Mouse (Mus musculus): ENCODE results near the gene Cdk15.

Cdk15 gene

GRCm38 (mm10) chr1:59272189-59272588 lies 15.5 kb downstream of the Cdk15 start:
- no peak for DNase-seq (ENCODE audit: low spot score in 2 of 2)

- DNase-seq (ENCODE audit: low spot score in 2 of 2) = no peak
Observed at GRCm38 (mm10) chr1:59285880-59286279, 29.2 kb downstream of the Cdk15 start.

DNA sequence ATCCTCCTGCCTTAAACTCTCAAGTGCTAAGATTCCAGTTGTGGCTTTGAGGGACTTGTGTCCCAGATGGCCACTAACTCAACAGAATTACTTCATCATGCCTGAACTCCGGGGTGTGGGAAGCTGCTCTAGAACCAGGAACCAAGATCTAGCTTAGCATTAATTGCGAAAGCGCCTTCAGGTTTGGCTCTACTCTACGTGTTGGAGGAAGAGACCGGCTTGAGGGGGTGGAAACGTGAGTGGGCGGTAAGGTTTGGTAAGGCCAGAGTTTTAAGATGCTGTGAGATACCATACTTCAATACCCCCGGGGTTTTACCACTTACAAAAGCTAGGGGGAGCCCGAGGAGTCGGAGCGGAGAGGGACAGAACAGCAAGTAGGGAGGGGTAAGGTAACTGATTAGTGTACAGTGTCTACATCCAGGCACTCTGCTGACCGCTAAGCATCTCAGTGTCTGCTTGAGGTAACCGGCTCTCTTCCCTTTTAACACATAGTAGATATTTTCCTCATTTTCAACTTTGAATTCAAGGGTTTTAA lies 29.7 kb downstream of the Cdk15 start:
- peak in 1 of 2 experiments; percentile 32 for DNase-seq (ENCODE audit: low spot score in 2 of 2)

- no peak for DNase-seq (ENCODE audit: low spot score in 2 of 2)
Observed at GRCm38 (mm10) chr1:59287733-59288132, 31.0 kb downstream of the Cdk15 start.

- DNase-seq (ENCODE audit: low spot score in 2 of 2) = no peak
Observed at GRCm38 (mm10) chr1:59291652-59292051, 34.9 kb downstream of the Cdk15 start.

DNA sequence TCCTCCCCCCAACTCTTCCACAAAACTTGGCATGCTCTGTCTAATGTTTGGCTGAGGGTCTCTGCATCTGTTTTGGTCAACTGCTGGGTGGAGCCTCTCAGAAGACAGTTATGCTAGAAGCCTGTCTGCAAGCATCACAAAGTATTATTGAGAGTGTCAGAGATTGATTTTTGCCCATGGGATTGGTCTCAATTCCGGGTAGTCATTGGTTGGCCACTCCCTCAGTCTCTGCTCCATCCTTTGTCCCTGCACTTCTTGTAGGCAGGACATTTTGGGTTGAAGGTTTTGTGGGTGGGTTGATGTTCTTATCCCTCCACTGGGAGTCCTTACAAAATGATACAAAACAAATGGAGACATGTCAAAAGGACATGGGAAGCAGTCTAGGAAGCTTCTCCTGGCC lies 39.1 kb downstream of the Cdk15 start:
- no peak for DNase-seq (ENCODE audit: low spot score in 2 of 2)

DNA sequence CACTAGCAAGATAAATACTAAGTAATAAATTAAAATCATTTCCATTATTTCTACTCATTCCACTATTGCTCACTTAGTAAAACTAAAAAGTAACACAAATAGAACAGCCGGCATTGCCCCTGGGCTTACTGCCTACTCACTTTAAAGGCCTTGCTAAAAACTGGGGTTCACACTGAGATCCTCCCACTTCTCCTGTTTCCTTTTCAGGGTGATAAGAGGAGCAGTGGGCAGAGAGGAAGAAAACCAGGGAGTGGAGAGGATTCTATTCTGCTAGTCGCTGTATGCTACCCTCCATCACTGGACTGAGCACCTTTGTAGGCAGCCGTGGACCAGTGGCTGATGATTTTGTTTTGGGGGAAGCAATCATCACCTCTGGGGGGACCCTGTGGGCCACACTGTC lies 40.5 kb downstream of the Cdk15 start:
- no peak for DNase-seq (ENCODE audit: low spot score in 2 of 2)

GRCm38 (mm10) chr1:59298491-59299090 lies 41.9 kb downstream of the Cdk15 start:
- DNase-seq (ENCODE audit: low spot score in 2 of 2) = peak; percentile 20 to 43

DNA sequence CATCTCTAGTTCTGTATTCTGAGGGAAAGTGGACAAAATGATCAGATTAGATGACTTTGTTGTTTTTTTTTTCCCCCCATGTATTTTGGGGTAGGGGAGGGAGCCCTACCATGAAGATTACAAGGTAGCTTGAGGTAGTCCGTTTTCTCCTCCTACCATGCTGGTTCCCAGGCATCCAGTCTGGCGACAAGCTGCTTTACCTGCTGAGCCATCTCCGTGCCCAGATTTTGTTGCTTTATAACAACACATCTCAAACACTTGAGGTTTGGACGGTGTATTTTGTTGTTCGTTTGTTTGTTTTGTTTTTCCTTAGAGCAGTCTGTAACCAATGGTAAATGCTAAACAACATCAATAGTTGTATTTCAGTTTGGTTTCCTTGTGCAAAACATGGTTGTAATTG lies 50.6 kb downstream of the Cdk15 start:
- DNase-seq (ENCODE audit: low spot score in 2 of 2) = no peak

DNA sequence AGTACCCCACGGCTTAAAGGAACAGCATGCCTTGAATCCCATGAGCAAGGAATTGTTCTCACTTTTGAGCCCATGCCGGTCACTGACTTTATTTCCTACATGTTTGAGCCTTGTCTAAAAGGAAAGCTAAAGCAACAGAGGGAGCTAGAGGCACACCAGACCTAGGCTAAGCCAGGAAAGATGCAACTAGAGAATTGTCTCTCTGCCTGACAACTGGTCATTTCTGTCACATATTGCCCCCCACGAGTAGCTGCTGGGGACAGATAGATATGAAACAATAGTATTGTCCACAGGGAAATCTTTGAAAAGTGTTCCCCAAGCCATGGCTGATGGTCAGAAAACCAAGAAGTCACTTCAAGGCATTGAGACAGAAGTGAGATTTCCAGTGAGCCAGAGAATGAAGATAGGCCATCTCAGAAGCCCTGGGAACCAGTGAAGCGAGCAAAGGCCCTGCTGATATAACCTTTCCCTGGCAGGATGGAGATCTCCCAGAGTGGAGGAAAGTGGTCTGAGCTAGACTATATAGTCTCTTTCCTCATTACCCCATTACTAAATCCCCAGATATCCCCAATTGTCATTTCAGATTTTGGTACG lies 54.7 kb downstream of the Cdk15 start:
- no peak for DNase-seq (ENCODE audit: low spot score in 2 of 2)

DNA sequence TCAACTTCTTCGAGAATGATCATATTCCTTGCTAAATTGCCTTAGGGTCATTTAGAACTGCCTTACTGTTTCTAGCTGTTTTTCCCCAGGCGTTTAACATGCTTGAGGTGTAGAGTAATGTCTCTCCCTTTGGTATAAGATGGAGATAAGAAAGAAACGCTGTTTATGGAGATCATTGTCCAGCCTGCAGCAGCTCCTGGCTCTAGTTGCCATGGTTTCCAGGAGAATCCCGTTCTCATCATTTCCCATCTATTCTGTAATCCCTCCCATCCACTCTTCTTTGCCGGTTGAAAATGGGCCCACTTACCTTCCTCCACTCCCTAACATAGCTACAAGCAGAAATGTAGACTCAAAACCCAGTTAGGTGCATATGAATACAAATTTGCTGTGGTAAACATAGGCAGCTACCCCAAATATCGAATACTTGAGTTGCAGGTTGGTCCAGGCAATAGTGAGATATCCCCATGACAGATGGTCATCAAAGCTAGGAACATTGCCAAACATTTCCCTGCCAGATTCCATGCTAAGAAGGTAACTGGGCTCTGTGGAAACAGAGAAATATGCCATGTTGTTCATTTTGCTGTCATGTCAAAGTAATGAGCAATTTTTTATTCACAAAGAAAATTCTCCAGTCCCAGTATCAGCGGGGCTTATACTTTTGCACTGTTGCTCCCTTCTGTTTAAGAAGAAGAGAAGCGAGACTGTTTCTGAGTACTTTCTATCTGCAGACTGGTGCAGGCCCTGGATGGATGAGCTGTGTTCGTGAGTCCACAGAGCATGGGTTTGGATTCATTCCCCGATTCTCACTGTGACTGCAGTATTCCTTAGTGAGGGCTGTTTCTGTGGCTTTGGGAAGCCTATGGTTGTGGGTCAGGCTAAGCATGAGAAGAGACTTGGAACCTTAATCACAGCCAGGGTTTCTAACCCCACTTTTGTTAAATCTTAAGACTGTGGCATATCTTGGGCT lies 55.8 kb downstream of the Cdk15 start:
- no peak for DNase-seq (ENCODE audit: low spot score in 2 of 2)

GRCm38 (mm10) chr1:59313154-59313940 lies 56.6 kb downstream of the Cdk15 start:
- DNase-seq (ENCODE audit: low spot score in 2 of 2) = no peak

- no peak for DNase-seq (ENCODE audit: low spot score in 2 of 2)
Observed at GRCm38 (mm10) chr1:59315057-59315807, 58.5 kb downstream of the Cdk15 start.

DNA sequence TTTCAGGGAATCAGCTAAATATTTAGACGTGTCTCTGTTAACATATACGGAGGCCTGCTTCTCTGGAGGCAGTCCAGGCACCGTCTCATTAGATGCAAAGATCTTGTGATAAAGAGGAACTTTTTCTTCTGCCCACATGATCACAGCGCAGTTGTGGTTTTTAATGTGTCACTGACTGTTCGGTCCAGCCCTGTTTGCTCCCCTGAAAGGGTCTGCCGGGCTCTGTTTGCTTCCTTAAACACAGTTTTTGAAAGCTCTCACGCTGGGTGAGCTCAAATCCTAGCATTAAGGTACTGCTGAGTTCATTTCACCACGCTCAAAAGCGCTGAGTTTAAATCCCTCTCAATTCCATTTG lies 59.3 kb downstream of the Cdk15 start:
- DNase-seq (ENCODE audit: low spot score in 2 of 2) = no peak

DNA sequence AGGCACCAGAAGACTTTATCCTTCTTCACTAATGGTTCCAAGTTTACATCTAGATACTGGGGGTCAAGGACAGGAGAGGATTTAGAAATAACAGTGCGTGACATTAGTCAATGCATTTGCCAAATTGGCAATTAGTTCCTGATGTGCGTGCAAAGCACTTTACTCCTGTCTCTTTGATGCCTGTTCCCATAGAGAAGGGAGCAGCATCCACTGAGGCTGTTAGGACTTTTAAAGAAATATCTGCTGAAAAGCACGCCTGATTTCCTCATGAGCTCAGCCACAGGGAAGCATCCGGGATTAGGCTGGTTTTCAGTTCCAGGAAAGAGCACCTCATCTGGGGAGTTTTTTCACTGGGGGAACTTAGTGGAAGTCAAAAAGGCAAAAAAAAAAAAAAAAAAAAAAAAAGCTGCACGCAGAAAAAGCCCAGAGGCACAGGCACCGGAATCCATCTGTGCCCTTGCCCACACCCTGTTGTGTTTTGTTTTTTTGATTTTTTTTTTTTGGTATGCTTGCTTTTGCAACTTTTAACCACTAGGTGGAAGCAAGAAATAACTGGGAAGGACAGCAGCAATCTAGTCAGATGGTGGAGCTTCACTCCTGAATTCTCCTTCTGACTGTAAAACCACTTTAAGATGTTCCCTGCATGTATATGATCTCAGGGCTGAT lies 59.8 kb downstream of the Cdk15 start:
- DNase-seq (ENCODE audit: low spot score in 2 of 2) = peak in 1 of 2 experiments; percentile 51

DNA sequence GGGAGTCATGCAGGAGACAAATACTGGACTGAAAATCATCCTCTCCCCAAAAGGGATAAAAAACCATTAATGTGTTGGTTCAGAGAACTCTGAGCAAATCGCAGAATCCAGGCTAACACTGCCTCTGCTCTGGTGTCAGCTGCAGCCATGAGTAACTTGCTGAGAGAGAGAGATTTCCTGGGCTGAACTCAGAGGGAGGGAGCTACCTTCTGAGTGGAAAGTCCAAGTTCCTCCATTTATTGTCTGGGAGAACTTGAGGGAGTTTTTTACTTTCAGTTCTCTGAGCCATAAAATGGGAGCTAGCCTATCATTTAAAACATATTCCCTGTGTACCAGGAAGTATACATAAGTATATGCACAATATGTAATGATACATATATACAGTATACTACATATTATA lies 60.7 kb downstream of the Cdk15 start:
- no peak for DNase-seq (ENCODE audit: low spot score in 2 of 2)

GRCm38 (mm10) chr1:59318878-59319277 lies 62.2 kb downstream of the Cdk15 start:
- no peak for DNase-seq (ENCODE audit: low spot score in 2 of 2)

DNA sequence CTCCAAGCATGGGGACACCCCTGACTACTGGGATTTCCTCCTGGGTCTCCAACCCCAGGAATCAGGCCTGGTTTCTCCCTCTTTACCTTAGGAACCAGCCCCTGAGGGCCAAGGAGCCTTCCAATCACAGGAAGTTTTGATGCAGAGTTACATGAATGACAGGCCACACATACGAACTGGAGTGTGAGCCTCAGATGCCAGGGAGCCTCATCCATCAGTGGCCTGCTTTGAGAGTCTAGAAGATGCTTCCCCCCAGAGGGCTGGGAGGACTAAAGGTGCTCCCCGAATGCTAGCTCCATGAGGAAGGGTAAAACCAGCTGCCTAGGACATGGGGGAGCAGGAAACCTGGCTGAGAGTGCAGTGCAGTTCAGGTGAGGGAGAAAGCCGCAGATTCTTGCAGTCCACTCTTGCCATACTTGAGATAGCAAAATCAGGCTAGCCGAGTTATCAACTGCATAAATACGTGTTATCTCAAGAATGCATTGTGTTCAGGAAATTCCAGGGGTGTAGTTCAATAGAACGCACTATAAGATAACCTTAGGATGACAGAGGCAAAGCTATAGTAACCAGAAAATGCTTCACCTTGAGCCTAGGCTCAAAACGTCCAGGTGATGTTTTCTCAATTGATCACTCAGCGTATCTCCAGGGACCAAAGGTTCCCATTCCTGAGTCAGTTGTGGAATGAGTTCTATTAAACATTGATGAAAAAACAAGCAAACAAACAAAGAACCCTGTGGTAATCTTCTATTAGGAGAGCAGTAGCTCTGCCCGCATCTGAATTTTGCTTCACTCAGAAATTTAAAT lies 64.6 kb downstream of the Cdk15 start:
- DNase-seq (ENCODE audit: low spot score in 2 of 2) = no peak

All from thymus, postnatal 10 days (tissue).